Mouse (Mus musculus) heart, embryonic 14.5 days (tissue): ENCODE measurements around the gene Tomm40. TPM values are rescaled to one million over a fixed set of nuclear protein-coding genes. Genes with fewer than 3 reads are reported as not detected.

Source experiments
- ATAC-seq: fragments of 200-750 bp; cut with Nextera tagmentation; 2 replicates; pipeline ENCODE4 v1.8.0; 2017; ENCODE audit warnings: low read depth, moderate TSS enrichment; ENCODE audit not compliant: insufficient number of reproducible peaks, insufficient read depth, low FRiP score
- H3K27ac ChIP-seq, 2 experiments: fragments of 200-500 bp in 1 of 2; fragments of 300-500 bp in 1 of 2; sonication (generic) in 1 of 2; replicated peaks in 1 of 2; 2 replicates each; pipeline ENCODE4 v1.5.1; 2012 to 2014; ENCODE audit warnings: low read depth in 2 of 2, low read length in 2 of 2, control low read depth in 1 of 2, mild to moderate bottlenecking in 1 of 2, mixed read lengths in 1 of 2; ENCODE audit not compliant: control insufficient read depth in 1 of 2, insufficient read depth in 1 of 2
- H3K27me3 ChIP-seq: fragments of 300-500 bp; sonication (generic); 2 replicates; pipeline ENCODE4 v1.6.1; 2014; ENCODE audit warnings: mild to moderate bottlenecking, low read length, control low read depth; ENCODE audit not compliant: control insufficient read depth, insufficient read depth
- H3K36me3 ChIP-seq: fragments of 300-500 bp; sonication (generic); 2 replicates; pipeline ENCODE4 v1.6.1; 2014; ENCODE audit warnings: mild to moderate bottlenecking, control low read depth, low read length, mixed read lengths; ENCODE audit not compliant: control insufficient read depth, insufficient read depth
- H3K4me1 ChIP-seq, 2 experiments: fragments of 200-500 bp in 1 of 2; fragments of 300-500 bp in 1 of 2; sonication (generic) in 1 of 2; 2 replicates each; pipeline ENCODE4 v1.6.1; 2012 to 2014; ENCODE audit warnings: low read length in 2 of 2, control low read depth in 1 of 2, mixed read lengths in 1 of 2; ENCODE audit not compliant: control insufficient read depth in 2 of 2, insufficient read depth in 2 of 2
- H3K4me2 ChIP-seq: fragments of 300-500 bp; sonication (generic); 2 replicates; pipeline ENCODE4 v1.6.1; 2014; ENCODE audit warnings: mild to moderate bottlenecking, low read length
- H3K4me3 ChIP-seq, 2 experiments: fragments of 200-500 bp in 1 of 2; fragments of 300-500 bp in 1 of 2; sonication (generic) in 1 of 2; 2 replicates each; pipeline ENCODE4 v1.5.1; 2012 to 2014; ENCODE audit warnings: low read length in 2 of 2, mild to moderate bottlenecking in 2 of 2, control low read depth in 1 of 2, low read depth in 1 of 2, moderate library complexity in 1 of 2; ENCODE audit not compliant: control insufficient read depth in 1 of 2, insufficient read depth in 1 of 2
- H3K9ac ChIP-seq: fragments of 300-500 bp; sonication (generic); 2 replicates; pipeline ENCODE4 v1.6.1; 2014; ENCODE audit warnings: mild to moderate bottlenecking, low read length
- H3K9me3 ChIP-seq: fragments of 300-500 bp; sonication (generic); 2 replicates; pipeline ENCODE4 v1.6.1; 2016; ENCODE audit warnings: low read length, control low read depth; ENCODE audit not compliant: control insufficient read depth
- WGBS: fragments of 180-500 bp; shearing (Covaris S2); extraction: QIAGEN DNeasy Blood & Tissue Kit; methylation state at CpG from one replicate; pipeline ENCODE4 v1.1.7; 2014; 5-methylcytosine and 5-hydroxymethylcytosine counted together
- polyA plus RNA-seq: library from polyadenylated mRNA; unstranded; fragments of >200 nt; fragmentation: Nextera tagmentation; extraction: Ambion mirVana; gene quantifications from 2 replicates; pipeline ENCODE4 v1.2.1, GENCODE M21; 2014

Tomm40 gene
- polyA plus RNA-seq, 1 experiment from 2014 or later: 130 TPM

DNA sequence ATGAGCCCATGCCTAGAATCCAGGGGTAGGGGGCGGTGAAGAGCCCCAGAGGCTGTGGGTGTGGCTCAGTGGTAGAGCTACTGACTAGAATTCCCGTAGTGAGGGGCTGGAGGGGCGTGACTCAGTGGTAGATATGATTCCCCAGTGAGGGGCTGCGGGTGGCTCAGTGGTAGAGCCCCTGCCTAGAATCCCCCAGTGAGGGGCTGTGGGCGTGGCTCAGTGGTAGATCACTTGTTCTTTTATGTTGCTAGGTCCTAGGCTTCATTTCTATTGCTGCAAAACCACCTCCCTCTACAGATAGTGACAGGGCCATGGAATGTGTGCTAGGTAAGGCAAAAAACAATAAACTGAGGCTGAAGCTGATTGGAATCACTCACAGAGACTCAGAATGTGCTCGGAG lies 19.4 kb downstream of the Tomm40 start:
- Histone ChIP-seq H3K36me3 (peaks cover 8% of the 10 kb centered on the region), H3K9me3 (no peaks in the 10 kb centered on the region), H3K4me1 (peaks cover 46 to 49% of the 10 kb centered on the region in 2 experiments), H3K27ac (peak overlapping the region in 1 of 2 experiments; percentile 78; a peak in 2 of 4 replicates), H3K4me3 (no peak overlapping the region), H3K9ac (no peak overlapping the region), H3K4me2 (no peak overlapping the region), H3K27me3 (no peaks in the 10 kb centered on the region)
- no peak for ATAC-seq
- 63% methylated on average over 6 of the region's 6 CpGs for WGBS

DNA sequence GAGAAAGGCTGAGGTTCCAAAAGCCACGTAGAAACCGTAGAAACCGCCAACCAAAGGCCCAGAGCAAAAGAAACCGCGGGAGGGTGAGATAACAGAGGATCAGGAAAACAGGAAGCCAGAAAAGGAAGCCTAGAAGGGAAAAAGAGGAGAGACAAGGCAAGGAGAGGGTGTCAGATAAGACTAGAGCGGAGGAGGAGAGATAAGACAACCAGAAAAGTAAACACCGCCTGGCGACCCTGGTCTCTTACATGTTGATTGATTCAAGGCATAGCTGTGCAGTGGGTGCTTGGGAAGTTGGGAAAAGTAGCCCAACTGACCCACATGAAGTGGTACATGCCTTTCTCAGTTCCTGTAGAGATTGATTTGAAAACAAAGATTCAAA lies 20.0 kb downstream of the Tomm40 start:
- peaks cover 8% of the 10 kb centered on the region for H3K36me3 ChIP-seq
- peaks cover 42 to 43% of the 10 kb centered on the region in 2 experiments for H3K4me1 ChIP-seq
- H3K4me2 ChIP-seq: peak overlapping the region; percentile 19; the same call in 1 of the 2 replicates
- WGBS: 7% methylated on average over 8 of the region's 8 CpGs
- H3K27ac ChIP-seq: peak overlapping the region; percentile 78 to 94
- H3K9me3 ChIP-seq: no peaks in the 10 kb centered on the region
- H3K27me3 ChIP-seq: no peaks in the 10 kb centered on the region
- no peak overlapping the region; the same call in 1 of the 2 replicates for H3K9ac ChIP-seq
- H3K4me3 ChIP-seq: no peak overlapping the region
- no peak for ATAC-seq

DNA sequence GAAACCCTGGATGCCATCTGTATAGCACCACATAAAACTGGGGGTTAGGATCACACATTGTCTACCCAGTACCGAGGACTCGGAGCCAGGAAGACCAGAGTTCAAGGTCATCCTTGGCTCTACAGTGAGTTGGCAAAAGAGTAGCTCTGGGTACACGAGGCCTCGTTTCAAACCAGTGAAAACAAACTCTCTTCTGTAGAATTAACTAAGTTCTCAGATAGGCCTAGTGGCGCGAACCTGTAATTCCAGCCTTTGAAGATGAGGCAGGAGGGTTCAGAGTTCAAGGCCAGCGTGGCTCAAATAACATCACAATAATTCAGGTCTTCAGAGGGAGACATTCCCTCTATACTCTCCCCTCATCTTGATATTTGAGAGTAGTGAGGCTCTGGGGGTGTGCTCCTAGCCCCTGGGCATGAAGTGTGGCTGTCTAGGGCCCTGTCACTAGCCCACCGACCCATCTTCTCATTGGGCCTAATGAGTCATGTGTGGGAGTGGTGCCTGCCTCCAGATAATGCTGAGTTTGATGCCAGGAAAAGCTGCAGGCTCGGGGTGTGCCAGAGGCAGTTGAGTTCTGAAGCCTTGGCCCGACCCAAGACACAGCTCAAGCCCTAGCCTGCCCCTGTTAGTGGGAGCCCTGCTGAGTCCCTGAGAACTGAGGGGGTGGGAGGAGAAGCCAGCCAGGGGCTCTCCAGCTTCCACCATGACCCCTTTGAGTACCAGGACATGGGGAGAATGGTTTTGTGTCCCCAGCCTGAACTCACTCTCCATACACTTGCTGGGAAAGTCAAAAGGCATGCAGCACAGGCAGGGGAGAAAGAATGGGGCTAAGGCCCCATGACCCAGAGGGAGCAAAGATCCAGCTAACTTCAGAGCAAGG lies 20.7 kb downstream of the Tomm40 start:
- peak overlapping the region; percentile 19; the same call in 1 of the 2 replicates for H3K4me2 ChIP-seq
- no peak for ATAC-seq
- no peak overlapping the region; the same call in 1 of the 2 replicates for H3K9ac ChIP-seq
- 66% methylated on average over 10 of the region's 10 CpGs for WGBS
- no peak overlapping the region for H3K4me3 ChIP-seq
- H3K27ac ChIP-seq: peak overlapping the region; percentile 78 to 94
- H3K4me1 ChIP-seq: peaks cover 39 to 42% of the 10 kb centered on the region in 2 experiments
- no peaks in the 10 kb centered on the region for H3K27me3 ChIP-seq
- H3K9me3 ChIP-seq: no peaks in the 10 kb centered on the region
- H3K36me3 ChIP-seq: peaks cover 8% of the 10 kb centered on the region

DNA sequence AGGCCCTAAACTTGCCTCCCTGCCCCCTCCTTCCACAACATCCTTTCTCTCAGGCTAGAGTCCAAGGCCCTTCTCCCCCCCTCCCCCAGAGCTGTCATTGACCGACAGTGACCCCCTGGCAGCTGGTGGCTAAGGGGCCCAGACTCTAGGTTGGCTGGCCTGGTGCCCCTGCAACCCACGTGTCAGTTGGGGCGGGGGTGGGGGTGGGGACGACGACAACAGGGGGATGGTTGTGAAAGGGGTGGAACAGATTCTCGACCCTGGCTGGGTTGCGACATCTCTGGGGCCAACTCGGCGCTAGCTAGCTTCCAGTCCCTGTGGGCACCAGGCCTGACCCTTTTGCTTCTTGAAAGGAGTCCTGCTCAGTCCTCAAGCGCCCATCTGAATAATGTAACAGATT lies 21.8 kb downstream of the Tomm40 start:
- Histone ChIP-seq H3K27ac (peak overlapping the region; percentile 66 to 78), H3K4me3 (no peak overlapping the region), H3K4me1 (peaks cover 28 to 31% of the 10 kb centered on the region in 2 experiments), H3K4me2 (no peak overlapping the region), H3K36me3 (peaks cover 8% of the 10 kb centered on the region), H3K27me3 (no peaks in the 10 kb centered on the region), H3K9ac (no peak overlapping the region), H3K9me3 (no peaks in the 10 kb centered on the region)
- WGBS: 19% methylated on average over 10 of the region's 10 CpGs
- ATAC-seq: peak; percentile 38; the same call in 1 of the 2 replicates

DNA sequence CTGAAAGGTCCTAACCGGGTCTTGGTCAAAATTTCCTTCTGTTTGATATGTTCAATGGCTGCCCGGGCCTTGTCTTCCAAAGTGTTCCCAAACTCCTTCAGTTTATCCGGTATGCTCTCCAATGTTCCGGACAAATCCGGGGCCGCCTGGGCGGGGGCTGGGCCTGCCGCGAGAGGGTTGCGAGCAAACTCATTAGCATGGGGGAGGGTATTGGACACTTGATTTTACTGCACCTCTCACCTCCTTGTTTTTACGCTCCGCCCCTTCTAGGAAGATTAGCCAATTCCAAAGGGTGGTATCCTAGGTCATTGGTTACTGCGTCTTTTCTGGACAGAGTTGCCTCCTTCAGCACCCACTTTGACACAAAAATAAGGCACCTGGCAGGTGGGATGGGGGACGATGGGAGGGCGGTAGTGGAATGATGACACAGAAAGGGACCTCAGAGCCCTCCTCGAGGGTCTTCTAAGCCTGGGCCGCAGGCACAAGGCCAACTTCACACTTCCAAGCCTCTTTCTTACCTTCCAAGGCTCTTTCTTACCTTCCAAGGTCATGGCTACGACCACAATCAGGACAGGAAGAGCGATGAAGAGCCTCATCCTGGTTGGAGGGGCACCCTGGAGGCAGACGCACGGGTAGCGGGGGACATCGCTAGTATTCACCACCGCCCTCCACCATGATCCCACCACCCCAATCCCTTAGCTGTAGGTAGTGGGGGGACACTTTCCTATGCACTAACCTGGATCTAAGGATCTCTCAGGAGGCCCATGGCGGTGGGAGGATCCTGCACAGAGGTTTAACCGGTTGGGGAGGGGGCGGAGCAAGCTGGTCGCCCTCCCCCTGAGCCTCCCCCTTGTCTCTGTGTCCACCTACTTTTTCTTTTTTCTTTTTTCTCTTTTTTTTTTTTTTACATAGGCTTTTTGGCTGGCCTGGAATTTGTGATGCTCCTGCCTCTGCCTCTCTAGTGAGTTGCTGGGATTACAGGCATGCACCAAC lies 23.1 kb downstream of the Tomm40 start, which contains the start of gene Apoc1:
TSS of gene Apoc1 (minus strand) at position 788 of the 993 bp plus-strand sequence.
- peak within 1 kb of the TSS; percentile 12; the same call in 1 of the 2 replicates for H3K9ac ChIP-seq

DNA sequence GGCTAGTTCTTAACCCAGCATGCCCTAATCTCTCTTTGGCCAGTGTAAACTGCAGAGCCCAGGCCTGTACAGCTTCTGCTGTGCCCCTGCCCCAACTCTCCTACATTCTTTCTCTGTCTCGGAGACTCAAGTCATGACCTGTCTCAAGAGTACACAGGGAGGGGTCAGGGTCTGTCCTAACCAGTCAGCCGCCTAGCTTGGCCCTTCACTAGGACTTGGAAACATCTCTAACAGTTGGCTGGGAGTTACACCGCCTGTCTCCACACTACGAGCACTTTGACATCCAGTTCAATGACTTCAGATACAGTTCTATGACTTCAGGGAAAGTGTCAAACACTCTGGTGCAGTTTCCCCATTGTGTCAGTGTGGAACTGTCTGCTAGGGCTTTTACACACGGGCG lies 23.8 kb downstream of the Tomm40 start:
- Histone ChIP-seq H3K36me3 (peaks cover 2% of the 10 kb centered on the region), H3K27me3 (no peaks in the 10 kb centered on the region), H3K27ac (no peak overlapping the region), H3K4me3 (no peak overlapping the region), H3K9me3 (no peaks in the 10 kb centered on the region), H3K4me2 (no peak overlapping the region), H3K9ac (0 out of 2 replicates have a peak overlapping the region, but pooled peaks have one; percentile 12), H3K4me1 (peaks cover 22 to 28% of the 10 kb centered on the region in 2 experiments)
- 57% methylated on average over 6 of the region's 6 CpGs for WGBS
- no peak for ATAC-seq

More for the DNA sequence above, 23.1 kb downstream of the Tomm40 start, which contains the start of gene Apoc1:
- no peaks in the 10 kb centered on the region for H3K27me3 ChIP-seq
- H3K4me1 ChIP-seq: peaks cover 22 to 28% of the 10 kb centered on the region in 2 experiments
- no peaks in the 10 kb centered on the region for H3K9me3 ChIP-seq
- H3K4me3 ChIP-seq: no peak within 1 kb of the TSS
- H3K36me3 ChIP-seq: peaks cover 8% of the 10 kb centered on the region
- no peak for ATAC-seq
- WGBS: 47% methylated on average over 28 of the region's 28 CpGs
- peak within 1 kb of the TSS; percentile 56 to 78 for H3K27ac ChIP-seq
- H3K4me2 ChIP-seq: no peak within 1 kb of the TSS

DNA sequence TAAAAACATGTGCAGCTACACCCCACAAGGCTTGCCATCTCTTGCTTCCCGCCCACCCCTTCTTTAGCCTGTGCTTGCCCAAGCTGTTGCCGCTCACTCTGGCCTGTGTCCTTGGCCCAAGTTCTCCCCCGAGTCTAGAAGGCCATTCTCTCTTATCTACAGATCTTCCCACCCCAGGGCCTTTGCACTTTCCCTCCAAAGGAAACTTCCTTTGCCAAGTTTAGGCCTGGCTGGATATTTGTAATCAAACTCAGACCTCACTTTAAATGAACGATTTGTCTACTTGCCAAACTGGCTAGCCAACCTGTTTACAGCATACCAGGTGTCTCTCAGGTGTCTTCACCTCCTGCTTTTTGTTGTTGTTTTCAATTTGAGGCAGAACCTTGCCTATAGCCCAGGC lies 24.4 kb downstream of the Tomm40 start:
- Histone ChIP-seq H3K4me1 (peaks cover 22 to 28% of the 10 kb centered on the region in 2 experiments), H3K36me3 (no peaks in the 10 kb centered on the region), H3K9me3 (no peaks in the 10 kb centered on the region), H3K9ac (no peak overlapping the region), H3K27ac (no peak overlapping the region), H3K4me2 (no peak overlapping the region), H3K4me3 (no peak overlapping the region), H3K27me3 (no peaks in the 10 kb centered on the region)
- ATAC-seq: no peak
- WGBS: 88% methylated on average over 4 of the region's 4 CpGs
